Mouse (Mus musculus): ENCODE results near the gene Pirt.

Gene Pirt

DNA sequence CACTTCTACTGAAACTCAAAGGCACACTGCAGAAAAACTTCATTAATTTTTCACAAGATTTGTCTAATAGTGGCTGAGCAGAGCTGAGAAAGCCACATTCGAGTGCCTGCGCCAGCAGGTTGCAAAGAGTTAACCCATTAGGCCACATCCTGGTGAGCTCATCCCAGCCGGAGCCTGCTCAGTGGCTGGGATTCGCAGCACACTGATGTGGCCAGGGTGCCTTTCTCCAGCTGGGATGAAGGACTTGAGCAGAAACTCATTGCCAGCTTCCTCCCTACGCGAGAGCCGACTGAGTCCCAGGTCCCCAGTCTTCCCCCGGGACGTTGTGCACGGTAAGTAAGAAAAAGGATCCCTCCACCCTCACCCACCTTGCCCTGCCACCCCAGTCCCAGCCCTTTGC is at the start of gene Pirt:
TSS of gene Pirt (plus strand) at position 171 of the 400 bp plus-strand sequence.
- in situ Hi-C loops (cut with MboI, MseI): no loop called here

DNA sequence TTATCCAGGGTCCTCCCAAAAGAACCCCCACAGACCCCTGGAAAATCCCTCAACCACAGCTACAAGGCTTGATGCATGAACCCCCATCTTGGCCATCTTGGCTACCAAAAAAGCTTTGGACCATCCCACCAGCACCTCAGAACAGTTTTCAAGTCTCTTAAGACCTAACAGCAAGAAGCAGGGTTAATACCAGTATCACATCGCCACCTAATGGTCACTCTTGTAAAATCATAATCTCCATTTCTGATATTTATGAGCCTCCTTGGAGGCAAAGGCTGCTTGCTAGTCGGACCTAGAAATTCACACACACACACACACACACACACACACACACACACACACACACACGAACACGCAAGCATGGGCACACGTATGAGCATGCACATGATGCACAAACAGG is 40.1 kb upstream of the Pirt start:
- in situ Hi-C loops (cut with MboI, MseI): no loop called here

DNA sequence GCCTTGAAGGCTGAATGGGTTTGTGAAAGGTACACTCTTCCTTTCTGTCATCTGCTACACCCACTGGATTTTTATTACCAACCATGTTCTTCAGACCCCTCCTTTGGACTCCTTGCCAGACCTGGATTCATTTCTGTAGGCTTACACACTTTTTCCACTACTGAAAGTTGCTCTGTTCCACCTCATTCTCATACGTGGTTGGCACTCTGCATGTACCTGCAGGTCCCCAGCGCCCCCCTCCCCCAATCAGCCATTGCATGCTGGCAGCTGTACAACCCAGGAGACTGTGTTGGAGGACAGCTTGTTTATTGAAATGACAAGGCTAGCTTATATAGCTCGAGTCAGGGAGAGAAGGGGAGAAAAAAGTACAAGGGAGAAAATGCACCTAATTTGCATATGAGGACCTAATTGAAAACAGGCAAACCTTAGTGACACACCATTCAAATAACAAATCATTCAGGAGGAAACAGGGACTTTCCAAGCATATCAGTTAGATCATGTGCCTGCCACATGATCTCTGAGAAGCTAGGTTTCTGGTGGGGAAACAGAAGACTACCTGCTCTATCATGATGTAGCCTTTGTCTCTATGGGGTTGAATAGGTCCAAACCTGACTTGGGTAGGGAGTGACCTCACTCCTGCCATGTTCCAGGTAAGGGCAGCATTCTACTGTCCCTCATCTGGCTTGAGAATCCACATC is 38.9 kb upstream of the Pirt start:
- in situ Hi-C loops (cut with MboI, MseI): no loop called here

DNA sequence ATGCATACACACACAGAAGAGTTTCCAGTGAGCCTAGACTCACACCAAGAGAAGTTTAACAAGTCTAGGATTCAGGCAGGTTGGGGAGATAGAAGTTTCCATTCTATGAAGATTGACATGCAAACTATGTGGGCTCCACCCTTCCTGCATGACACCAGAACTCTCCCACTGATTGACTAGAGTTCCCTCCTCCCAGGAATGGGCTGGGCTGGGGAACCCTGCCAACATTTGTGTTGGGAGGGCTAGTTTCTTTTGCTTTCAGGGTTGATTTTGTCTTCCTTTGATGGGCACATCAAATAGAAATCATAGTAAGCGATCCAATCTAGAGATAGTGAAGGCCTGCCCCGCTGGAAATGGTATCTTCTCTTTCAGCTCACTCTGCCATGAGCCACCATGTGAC is 30.5 kb upstream of the Pirt start:
- in situ Hi-C loops (cut with MboI, MseI): no loop called here

DNA sequence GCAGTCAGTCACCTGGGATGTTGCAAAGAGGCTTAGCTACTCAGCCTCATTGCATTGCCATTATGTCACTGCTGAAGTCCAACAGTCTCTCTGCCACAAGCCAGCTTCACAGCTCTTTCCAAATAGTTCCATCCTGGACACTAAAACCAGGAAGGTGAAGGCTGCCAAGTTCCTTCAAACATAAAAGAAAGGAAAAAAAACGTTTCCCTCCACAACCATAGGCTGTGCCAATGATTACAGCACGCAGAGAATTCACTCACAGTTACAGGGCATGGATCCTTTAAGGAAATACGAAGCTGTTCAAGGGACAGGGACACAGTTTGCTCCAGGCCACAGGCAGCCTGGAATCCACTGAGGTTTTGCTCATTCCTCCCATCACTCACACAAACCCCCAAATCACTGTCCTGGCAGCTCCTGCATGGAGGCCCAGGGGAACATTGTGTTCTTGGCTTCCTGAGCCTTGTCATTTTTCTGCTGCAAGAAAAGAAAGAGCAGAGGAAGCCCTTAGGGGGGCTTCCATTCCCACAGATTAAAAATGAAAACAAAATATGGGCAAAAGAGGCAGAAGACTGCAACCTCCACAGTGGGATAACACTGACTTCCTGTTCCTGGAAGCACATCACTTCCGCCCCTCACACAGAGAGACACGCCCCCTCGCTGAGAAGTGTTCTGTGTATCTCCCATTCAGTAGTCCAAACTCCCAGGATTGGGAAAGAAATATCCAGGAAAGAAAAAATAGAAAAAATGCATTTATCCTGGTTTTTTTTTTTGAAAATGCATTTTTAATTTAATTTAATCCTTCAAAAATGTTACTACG is 29.3 kb upstream of the Pirt start:
- in situ Hi-C loops (cut with MboI, MseI): no loop called here

DNA sequence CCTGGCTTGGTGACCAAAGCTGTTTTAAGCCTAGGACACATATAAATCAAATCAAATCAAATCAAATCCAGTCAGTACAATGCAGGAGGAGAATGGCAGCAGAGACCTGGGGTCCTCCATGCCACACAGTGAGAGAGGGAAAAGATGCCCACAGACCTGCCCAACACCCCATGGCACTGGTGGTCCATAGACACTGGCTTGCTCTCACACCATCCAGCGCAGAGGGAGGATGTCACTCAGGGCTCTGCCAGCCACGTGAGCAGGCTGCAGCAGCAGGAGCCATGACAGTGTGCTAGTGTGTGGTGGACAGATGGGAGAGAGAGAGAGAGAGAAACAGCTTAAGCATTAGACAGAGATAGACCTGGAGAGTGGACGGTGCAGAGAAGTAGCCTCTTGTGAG is 19.2 kb upstream of the Pirt start:
- in situ Hi-C loops (cut with MboI, MseI): no loop called here

DNA sequence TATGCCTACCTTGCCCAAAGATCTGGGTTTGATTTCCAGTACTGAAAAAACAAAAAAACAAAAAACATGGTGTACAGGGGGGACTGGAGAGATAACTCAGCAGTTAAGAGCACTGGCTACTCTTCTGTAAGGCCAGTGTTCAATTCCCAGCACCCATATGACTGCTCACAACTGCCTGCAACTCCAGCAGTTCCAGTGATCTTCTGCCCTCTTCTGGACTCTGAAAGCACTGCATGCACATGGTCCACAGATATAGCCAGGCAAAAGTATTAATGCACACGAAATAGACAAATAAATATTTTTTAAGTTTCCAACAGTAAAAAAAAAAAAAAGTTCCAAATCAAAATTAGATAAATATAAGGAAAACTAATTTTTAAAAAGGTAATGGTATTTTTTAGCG is 13.0 kb upstream of the Pirt start:
- in situ Hi-C loops (cut with MboI, MseI): no loop called here

DNA sequence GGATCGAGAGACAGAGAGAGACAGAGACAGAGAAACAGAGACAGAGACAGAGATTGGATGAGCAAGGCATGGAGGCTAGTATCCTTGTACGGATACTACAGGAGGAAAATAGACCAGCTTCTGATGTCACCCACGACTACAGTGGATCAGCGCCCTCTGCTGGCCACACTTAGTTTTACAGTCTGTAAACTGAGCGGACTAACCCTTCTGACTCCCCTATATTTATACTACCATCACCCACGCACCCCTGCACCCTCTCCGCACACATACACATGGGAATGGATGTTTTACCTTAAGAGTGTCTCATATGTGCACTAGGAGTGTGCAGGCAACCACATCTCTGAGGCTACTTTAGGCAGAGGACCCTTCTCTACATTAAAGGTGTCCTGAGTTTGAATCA is 12.4 kb upstream of the Pirt start:
- in situ Hi-C loops (cut with MboI, MseI): no loop called here

DNA sequence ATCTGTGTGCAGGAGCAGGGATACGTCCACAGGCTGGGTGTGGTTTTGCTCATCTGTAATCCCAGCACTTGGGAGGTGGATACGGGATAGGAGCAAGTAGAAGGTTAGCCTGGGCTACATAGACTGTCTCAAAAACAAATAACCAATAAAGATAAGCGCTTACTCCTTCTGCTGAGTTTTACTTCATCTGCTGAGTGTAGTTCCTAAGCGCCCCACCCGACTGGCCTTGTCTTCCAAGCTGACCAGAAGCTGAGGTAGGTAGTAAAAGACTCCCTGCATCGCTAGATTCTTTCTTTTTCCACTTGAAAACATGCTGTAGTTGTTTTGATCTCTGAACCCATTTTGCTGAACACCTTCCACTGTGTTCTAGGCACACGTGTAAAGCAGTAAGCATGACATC is 9.0 kb upstream of the Pirt start:
- in situ Hi-C loops (cut with MboI, MseI): loop anchor here (5.0 kb wide), 1 partner anchor 194 kb away; no protein-coding TSS in a partner anchor

DNA sequence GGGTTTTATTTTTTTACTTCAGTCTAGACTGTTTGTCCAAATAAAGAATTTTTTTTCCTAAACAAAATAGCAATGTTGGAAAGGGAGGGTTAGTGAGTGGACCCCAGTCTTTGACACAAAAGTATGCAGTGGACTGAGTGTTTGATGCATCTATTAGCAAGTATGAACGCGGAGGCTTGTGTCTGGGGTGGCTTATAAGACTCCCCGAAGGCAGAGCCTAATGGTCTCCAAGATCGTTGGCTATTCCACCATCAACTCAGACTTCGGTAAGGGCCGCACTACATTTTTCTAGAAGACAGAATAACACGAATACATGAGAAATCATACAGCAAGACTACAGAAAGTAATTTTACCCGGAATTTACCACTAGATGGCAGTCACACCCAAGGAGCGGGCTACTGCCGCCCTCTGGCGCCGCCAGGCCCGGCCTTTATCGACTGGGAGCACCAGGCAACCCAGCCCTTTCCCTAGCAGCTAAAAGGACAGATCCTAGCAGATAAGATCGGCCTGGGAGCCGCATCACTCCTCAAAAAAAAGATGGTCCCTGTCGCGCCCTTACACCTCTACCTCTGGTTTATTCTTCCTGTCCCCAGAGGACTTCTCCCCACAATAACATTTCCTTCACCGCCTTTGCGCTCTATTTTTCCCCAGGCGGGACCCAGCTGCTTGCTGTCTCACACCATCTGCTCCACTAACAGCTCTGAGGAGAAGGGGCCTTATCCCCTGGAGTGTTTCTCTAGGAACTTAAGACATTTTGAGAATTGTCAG is 6.0 kb upstream of the Pirt start:
- in situ Hi-C loops (cut with MboI, MseI): loop anchor here (5.0 kb wide), 1 partner anchor 76 kb away; no protein-coding TSS in a partner anchor

DNA sequence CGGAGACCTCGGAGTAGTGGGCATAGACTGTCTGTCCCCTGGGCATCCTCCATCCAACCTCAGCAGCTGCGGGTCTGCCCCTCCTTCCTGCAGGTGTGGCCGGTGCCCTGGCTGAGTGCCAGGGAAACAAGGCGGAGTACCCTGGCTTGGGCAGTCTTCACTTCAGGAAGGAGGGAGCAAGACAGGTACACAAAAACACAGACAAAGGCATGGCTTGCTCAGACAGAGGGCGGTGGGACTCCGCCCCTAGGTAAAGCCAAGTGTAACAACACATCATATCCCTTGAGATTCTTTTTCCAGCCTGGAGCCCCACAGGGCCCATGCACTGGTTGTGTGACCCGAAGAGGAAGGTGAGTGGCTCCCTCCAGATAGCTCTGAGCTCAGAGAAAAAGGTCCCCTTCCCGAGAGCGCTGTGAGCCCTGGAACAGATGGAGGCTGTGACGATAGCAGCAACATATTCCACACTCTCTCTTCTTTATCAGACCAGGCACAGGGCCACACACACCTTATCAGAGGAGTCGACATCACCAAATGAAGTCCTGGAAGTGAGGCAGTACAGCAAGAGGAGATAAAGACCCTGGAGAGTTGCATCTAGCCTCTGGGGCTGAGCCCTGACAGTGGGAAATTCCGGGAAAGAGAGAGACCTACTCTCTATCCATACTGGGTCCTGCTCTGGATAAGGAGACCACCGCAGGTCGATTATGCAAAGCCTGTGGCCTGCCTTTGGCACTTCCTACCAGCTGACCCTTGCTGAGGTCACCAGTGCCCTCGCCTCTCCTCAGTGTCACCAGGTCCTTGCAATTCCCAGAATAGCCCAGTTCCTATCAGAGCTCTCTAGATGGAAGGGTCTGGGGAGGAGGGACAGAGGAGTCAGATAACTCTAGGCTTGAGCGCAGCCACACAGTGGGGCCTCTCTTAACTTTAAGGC is 1.0 kb downstream of the Pirt start:
- in situ Hi-C loops (cut with MboI, MseI): no loop called here

DNA sequence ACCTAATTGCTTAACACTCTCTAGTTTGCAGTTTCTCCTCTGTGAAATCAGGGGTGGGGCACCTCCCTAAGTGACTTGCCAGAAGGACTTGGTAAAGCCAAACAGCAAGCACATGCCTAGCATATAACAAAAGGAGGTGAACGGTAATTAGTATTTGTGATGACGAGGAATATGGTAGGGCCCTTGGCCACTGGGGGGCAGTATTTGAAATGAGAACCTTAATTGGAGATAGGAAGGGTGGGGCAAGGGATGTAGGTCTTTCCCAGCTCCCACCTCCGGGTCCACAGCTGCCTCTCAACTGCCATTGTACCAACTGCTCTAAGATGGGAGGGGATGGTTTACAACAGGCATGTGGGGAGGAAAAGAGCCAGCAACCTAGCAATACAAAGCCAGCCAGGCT is 2.5 kb downstream of the Pirt start:
- in situ Hi-C loops (cut with MboI, MseI): no loop called here

DNA sequence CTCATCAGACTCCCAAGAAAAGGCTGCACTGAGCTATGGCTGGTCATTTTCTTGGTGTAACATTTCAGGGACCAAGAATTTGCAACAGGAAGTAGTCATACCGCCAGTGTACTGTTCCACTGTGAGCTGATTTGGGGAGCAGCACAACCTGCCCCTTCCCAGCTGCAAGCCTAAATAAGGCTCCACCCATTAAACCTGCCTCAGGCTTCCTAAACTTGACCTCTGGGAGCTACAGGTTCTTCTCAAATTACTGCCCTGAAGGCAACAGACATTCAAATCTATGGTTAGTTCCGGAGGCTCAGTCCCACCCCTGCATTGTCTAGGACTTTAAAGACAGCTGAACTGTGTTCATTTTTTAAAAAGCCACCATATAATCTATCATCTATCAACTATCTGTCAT is 8.2 kb downstream of the Pirt start:
- in situ Hi-C loops (cut with MboI, MseI): no loop called here

DNA sequence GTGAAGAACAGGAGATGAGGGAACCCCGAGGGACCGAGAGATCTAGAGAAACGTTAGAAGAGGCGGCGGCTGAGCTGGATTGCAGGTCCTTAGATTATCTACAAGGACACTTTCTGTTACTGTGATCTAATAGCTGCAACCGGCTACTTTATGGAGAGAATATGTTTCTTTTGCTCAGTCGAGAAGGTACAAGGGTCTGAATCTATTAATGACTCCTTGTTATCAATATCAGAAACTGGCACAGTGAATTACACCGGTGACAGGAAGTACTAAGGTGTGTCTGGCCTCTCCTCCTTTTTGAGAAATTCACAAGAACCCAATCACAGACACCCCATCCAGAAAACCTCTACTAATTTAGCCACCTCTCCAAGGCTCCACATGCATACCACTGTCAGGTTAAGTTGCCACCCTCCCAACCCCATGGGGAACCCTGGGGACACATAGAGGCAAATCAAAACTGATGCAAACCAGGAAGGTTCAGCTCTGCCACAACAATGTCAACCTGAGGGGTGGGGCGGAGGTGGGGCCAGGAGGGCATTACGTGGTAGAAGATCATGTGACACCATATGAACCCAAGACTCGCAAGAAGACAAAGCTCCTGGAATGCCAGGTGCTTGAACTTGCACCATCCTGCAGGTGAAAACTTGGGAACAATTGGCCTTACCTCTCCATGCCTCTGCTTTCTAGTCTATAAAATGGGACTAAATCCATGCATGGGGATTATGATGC is 12.5 kb downstream of the Pirt start:
- in situ Hi-C loops (cut with MboI, MseI): no loop called here

DNA sequence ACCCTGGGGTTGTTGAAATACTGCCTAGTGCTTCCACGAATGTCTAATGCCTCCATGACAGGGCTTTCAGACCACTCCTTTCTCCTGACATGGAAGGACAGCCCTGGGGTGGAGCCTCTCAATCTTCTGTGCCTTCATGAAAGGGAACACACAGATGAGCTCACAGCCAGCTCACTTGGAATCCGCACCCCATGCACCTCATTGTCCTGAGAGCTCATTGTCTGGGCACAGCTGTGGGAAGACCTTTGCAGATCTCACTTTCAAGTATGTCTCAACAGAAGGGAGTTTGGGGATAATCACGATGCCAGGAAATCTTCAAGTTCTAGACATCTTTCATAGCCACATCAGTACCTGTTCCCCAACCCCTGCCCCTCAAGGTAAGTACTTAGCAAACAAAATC is 16.5 kb downstream of the Pirt start:
- in situ Hi-C loops (cut with MboI, MseI): no loop called here

DNA sequence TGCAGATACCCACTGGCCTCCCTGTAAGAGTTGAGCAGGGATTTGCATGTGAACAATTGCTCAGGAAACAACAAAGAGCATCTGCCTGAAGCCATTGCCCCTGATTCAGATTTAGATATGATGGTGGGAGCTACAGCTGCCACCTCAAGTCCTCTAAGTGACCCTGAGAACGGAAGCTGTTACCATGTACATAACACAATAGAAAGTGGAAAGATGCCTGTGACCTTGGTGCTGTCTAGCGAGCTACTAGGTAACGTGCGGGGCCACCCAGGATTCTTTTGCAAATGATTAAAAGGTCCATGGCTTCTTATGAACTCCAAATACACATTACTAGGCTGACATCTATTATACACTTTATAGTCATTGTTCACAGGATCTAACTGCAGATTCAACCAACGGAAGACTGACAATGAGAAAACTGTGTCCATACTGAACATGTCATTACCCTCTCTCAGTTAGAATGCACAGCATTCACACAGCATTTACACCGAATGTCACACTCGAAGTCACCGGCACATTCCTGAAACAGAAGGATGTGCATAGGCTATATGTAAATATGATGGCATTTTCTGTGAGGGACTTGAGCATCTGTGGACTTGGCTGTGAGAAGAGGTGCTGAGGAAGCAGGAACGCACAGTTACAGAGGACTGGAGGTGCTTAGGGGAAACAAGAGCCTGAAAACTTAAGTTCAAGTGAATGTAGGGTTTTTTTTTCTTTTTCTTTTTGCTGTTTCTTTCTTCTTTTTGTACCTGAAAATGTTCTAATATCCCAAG is 21.2 kb downstream of the Pirt start:
- in situ Hi-C loops (cut with MboI, MseI): no loop called here

DNA sequence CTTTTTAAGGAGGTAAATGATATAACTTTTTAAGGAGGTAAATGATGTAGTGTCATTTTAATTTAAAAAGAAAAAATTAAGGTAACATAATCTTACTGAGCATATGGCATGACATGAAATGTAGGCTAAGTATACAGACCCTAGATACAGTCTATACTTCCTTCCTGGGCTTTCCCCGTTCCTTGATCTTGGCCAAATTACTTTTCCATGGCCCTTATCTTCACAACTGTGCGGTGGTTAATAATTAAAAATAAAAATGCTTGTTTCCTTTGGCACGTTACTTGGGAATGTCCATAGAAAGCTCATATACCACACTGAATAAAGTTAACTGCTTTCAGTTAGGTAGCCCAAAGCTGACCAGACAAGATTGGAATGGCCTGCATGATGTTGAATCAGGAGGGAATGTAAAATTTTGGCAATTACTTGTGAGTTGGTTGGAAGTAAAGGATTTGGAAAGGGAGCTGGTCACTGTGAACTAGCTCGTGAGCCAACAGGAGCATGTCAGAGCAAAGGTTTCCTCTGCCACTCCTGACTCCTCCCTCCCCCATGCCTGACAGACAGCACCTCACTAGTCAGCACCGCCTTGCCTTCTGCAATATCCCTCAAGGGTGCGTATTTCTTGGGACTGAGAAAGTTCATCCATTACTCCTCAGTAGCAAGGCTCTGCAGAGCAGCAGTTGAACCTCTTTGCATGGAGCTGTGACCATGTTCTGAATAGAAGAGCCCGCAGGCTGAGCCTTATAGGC is 22.8 kb downstream of the Pirt start:
- in situ Hi-C loops (cut with MboI, MseI): no loop called here

DNA sequence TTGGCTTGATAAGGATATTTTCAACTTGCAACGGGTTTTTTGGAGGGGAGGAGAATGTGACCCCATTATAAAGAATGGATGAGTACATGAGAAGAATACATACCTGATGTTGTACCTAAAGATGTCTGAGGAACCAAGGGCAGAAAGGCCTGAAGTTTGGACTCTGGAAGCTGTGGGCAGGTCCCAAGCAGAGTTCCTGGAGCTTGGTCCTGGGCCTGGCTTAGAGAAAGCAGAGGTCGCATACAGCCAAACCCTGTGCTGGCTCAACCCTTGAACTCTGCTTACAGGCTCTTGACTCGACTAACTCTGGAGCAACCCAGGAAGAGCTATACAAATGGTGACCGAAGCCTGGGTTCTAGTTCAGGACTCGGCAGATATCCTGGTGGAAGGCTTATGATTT is 30.2 kb downstream of the Pirt start:
- in situ Hi-C loops (cut with MboI, MseI): no loop called here

DNA sequence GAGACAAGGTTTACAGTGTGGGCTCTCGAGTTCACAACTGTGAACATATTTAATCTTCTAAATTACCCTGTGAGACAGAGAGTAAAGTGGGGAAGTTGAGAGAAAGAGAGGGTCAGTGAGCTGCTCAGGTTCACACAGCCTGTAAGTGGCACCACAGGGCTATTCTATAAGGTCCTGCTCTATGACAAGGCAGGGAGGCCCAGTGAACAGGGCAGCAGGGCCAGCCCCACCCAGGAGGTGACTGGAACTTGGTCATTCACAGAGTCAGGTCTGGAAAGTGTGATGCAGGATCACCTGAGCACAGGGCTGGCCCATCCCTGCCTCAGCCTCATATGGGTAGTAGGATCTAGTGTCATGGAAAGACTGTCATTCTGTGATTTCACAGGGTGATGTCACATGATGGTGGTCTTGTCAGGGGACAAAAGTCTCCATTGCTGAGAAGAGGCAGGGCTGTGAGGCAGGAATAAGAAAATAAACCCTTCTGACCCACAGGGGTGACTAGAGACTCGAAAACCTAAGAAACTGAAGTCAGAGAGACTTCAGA is 33.5 kb downstream of the Pirt start:
- in situ Hi-C loops (cut with MboI, MseI): no loop called here

Data from T-helper 1 cell (primary cell).